Mouse (Mus musculus) lung, embryonic 16.5 days (tissue): ENCODE results near the gene Klf13. TPM values are rescaled to one million over a fixed set of nuclear protein-coding genes. Genes with fewer than 3 reads are reported as not detected.
A peak's percentile ranks its signal among the peaks of the same experiment; 100 is the strongest.

Experiments
- ATAC-seq: fragments of 200-750 bp; cut with Nextera tagmentation; 2 replicates; pipeline ENCODE4 v1.8.0; 2017; ENCODE audit warnings: low read depth, mild to moderate bottlenecking, moderate library complexity
- H3K27ac ChIP-seq: fragments of 300-500 bp; sonication (generic); 2 replicates; pipeline ENCODE4 v1.5.1; 2014; ENCODE audit warnings: mild to moderate bottlenecking, control low read depth, low read length
- H3K27me3 ChIP-seq: fragments of 300-500 bp; sonication (generic); 2 replicates; pipeline ENCODE4 v1.6.1; 2014; ENCODE audit warnings: low read depth, low read length, mixed read lengths; ENCODE audit not compliant: control insufficient read depth, insufficient read depth
- H3K36me3 ChIP-seq: fragments of 300-500 bp; sonication (generic); 2 replicates; pipeline ENCODE4 v1.6.1; 2014; ENCODE audit warnings: low read length; ENCODE audit not compliant: control insufficient read depth, insufficient read depth
- H3K4me1 ChIP-seq: fragments of 300-500 bp; sonication (generic); replicated peaks from 2 replicates; pipeline ENCODE4 v1.6.1; 2014; ENCODE audit warnings: low read length, mixed read lengths; ENCODE audit not compliant: control insufficient read depth, insufficient read depth
- H3K4me2 ChIP-seq: fragments of 300-500 bp; sonication (generic); 2 replicates; pipeline ENCODE4 v1.6.1; 2014; ENCODE audit warnings: low read depth, low read length, control low read depth
- H3K4me3 ChIP-seq: fragments of 300-500 bp; sonication (generic); 2 replicates; pipeline ENCODE4 v1.5.1; 2014; ENCODE audit warnings: mild to moderate bottlenecking, low read length, control low read depth
- H3K9ac ChIP-seq: fragments of 300-500 bp; sonication (generic); 2 replicates; pipeline ENCODE4 v1.6.1; 2014; ENCODE audit warnings: low read length, control low read depth
- H3K9me3 ChIP-seq: fragments of 300-500 bp; sonication (generic); 2 replicates; pipeline ENCODE4 v1.6.1; 2016; ENCODE audit warnings: low read length; ENCODE audit not compliant: control insufficient read depth
- WGBS: fragments of 180-500 bp; shearing (Covaris S2); extraction: QIAGEN DNeasy Blood & Tissue Kit; methylation state at CpG from one replicate; pipeline ENCODE4 v1.1.7; 2014; 5-methylcytosine and 5-hydroxymethylcytosine counted together
- polyA plus RNA-seq: library from polyadenylated mRNA; unstranded; fragments of >200 nt; fragmentation: Nextera tagmentation; extraction: Ambion mirVana; gene quantifications from 2 replicates; pipeline ENCODE4 v1.2.1, GENCODE M21; 2015

Gene Klf13
- polyA plus RNA-seq, 1 experiment from 2014 or later, result 40.1 TPM

GRCm38 (mm10) chr7:63965635-63966418 is 27.1 kb upstream of the Klf13 start:
- H3K4me1 ChIP-seq, result peaks cover 9% of the 10 kb centered on the region
- H3K4me2 ChIP-seq, result no peak overlapping the region
- WGBS, result 59% methylated on average over 5 of the region's 5 CpGs
- H3K27ac ChIP-seq, result peak overlapping the region; percentile 31; the same call in 1 of the 2 replicates
- no peaks in the 10 kb centered on the region for H3K9me3 ChIP-seq
- H3K9ac ChIP-seq, result 0 out of 2 replicates have a peak overlapping the region, but pooled peaks have one; percentile 20
- H3K27me3 ChIP-seq, result no peaks in the 10 kb centered on the region
- H3K36me3 ChIP-seq, result no peaks in the 10 kb centered on the region
- H3K4me3 ChIP-seq, result no peak overlapping the region
- ATAC-seq, result no peak

- no peaks in the 10 kb centered on the region for H3K36me3 ChIP-seq
- peaks cover 9% of the 10 kb centered on the region for H3K4me1 ChIP-seq
- H3K27me3 ChIP-seq, result no peaks in the 10 kb centered on the region
- ATAC-seq, result peak; percentile 51; the same call in 1 of the 2 replicates
- H3K4me2 ChIP-seq, result no peak overlapping the region
- H3K9me3 ChIP-seq, result no peaks in the 10 kb centered on the region
- 56% methylated on average over 2 of the region's 2 CpGs for WGBS
- no peak overlapping the region for H3K4me3 ChIP-seq
- no peak overlapping the region for H3K9ac ChIP-seq
- H3K27ac ChIP-seq, result no peak overlapping the region
These were observed 26.4 kb upstream of the Klf13 start for GRCm38 (mm10) chr7:63965135-63965534.

- peaks cover 9% of the 10 kb centered on the region for H3K4me1 ChIP-seq
- no peaks in the 10 kb centered on the region for H3K36me3 ChIP-seq
- H3K9me3 ChIP-seq, result no peaks in the 10 kb centered on the region
- no peak overlapping the region for H3K4me3 ChIP-seq
- ATAC-seq, result no peak
- no peak overlapping the region for H3K9ac ChIP-seq
- 74% methylated on average over 6 of the region's 6 CpGs for WGBS
- H3K4me2 ChIP-seq, result no peak overlapping the region
- H3K27me3 ChIP-seq, result no peaks in the 10 kb centered on the region
- no peak overlapping the region for H3K27ac ChIP-seq
These were observed 25.4 kb upstream of the Klf13 start for GRCm38 (mm10) chr7:63964121-63964520.

- WGBS, result 54% methylated on average over 5 of the region's 5 CpGs
- no peaks in the 10 kb centered on the region for H3K27me3 ChIP-seq
- no peaks in the 10 kb centered on the region for H3K36me3 ChIP-seq
- H3K27ac ChIP-seq, result no peak overlapping the region
- peaks cover 9% of the 10 kb centered on the region for H3K4me1 ChIP-seq
- H3K4me2 ChIP-seq, result no peak overlapping the region
- H3K9me3 ChIP-seq, result no peaks in the 10 kb centered on the region
- no peak for ATAC-seq
- no peak overlapping the region for H3K9ac ChIP-seq
- no peak overlapping the region for H3K4me3 ChIP-seq
These were observed 24.9 kb upstream of the Klf13 start for GRCm38 (mm10) chr7:63963632-63964031.

GRCm38 (mm10) chr7:63957872-63958640 is 19.3 kb upstream of the Klf13 start:
- no peak overlapping the region for H3K4me2 ChIP-seq
- H3K4me3 ChIP-seq, result no peak overlapping the region
- no peak overlapping the region for H3K27ac ChIP-seq
- no peak overlapping the region for H3K9ac ChIP-seq
- H3K4me1 ChIP-seq, result 0 out of 2 replicates have a peak, but pooled peaks cover 4% of the 10 kb centered on the region
- ATAC-seq, result no peak
- no peaks in the 10 kb centered on the region for H3K9me3 ChIP-seq
- no peaks in the 10 kb centered on the region for H3K36me3 ChIP-seq
- WGBS, result 79% methylated on average over 12 of the region's 12 CpGs
- no peaks in the 10 kb centered on the region for H3K27me3 ChIP-seq

- WGBS, result 26% methylated on average over 16 of the region's 16 CpGs
These were observed 18.4 kb upstream of the Klf13 start for GRCm38 (mm10) chr7:63956981-63957713.

GRCm38 (mm10) chr7:63956138-63956823 is 17.6 kb upstream of the Klf13 start:
- 68% methylated on average over 14 of the region's 14 CpGs for WGBS
- Histone ChIP-seq H3K9me3 (no peaks in the 10 kb centered on the region), H3K27ac (no peak overlapping the region), H3K36me3 (no peaks in the 10 kb centered on the region), H3K4me2 (no peak overlapping the region), H3K4me1 (0 out of 2 replicates have a peak, but pooled peaks cover 4% of the 10 kb centered on the region), H3K27me3 (no peaks in the 10 kb centered on the region), H3K4me3 (no peak overlapping the region), H3K9ac (no peak overlapping the region)
- no peak; the same call in 1 of the 2 replicates for ATAC-seq

More at GRCm38 (mm10) chr7:63956981-63957713, 18.4 kb upstream of the Klf13 start:
- Histone ChIP-seq H3K4me1 (0 out of 2 replicates have a peak, but pooled peaks cover 4% of the 10 kb centered on the region), H3K4me2 (no peak overlapping the region), H3K27me3 (no peaks in the 10 kb centered on the region), H3K9ac (no peak overlapping the region), H3K4me3 (no peak overlapping the region), H3K27ac (no peak overlapping the region), H3K36me3 (no peaks in the 10 kb centered on the region), H3K9me3 (no peaks in the 10 kb centered on the region)
- ATAC-seq, result 0 out of 2 replicates have a peak, but pooled peaks have one; percentile 18

DNA sequence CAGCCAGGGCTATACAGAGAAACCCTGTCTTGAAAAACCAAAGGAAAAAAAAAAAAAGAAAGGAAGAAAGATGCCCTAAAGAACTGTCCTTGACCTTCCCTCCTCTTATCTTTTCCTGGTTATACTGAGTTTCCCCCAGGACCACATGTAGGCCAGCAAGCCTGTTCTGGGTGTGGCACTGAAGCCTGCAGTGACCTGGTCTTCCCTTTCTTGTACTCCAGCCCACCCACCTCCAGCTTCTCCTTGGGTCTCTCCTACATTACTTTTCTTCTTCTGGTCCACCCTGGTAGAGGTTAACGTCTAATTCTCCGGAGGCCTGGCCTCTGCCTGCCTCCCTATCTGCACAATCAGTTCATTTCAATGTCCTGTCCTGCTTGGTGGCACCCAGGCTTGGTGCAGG is 16.7 kb upstream of the Klf13 start:
- no peak overlapping the region for H3K27ac ChIP-seq
- H3K4me1 ChIP-seq, result 0 out of 2 replicates have a peak, but pooled peaks cover 4% of the 10 kb centered on the region
- no peaks in the 10 kb centered on the region for H3K36me3 ChIP-seq
- 85% methylated on average over 2 of the region's 2 CpGs for WGBS
- no peak overlapping the region for H3K4me3 ChIP-seq
- no peak overlapping the region for H3K9ac ChIP-seq
- H3K4me2 ChIP-seq, result no peak overlapping the region
- no peaks in the 10 kb centered on the region for H3K27me3 ChIP-seq
- H3K9me3 ChIP-seq, result no peaks in the 10 kb centered on the region
- no peak for ATAC-seq
